Mouse (Mus musculus): ENCODE measurements around the gene Efnb2. TPM values are rescaled to one million over a fixed set of nuclear protein-coding genes. Genes with fewer than 3 reads are reported as not detected.

Gene Efnb2
- polyA plus RNA-seq, 1 experiment from 2014 or later: 0.67 TPM

DNA sequence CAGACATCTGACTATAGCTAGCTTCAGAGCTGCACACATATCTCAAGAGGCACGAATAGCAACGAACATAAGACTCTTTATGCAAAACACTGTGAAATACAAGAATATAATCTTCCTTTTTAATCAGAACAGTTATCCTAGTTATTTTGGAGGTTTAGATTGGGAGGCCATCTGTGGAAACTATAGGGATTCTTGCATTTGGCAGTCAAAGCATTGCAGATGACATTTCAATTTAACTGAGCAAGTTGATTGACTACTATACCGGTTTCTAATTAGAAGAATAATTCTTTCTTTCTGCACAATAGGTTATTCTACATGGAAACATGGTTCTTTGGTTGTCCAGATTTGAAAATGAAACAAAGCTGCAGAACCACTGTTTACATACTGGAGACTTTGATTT, 38.6 kb downstream of the Efnb2 start:
- Histone ChIP-seq H3K27ac (ENCODE audit: low read length) (no peak overlapping the region), H3K4me1 (ENCODE audit: control insufficient read depth, low read depth, low read length) (no peaks in the 10 kb centered on the region), H3K9me3 (replicated peaks; ENCODE audit: control insufficient read depth, low read length) (no peaks in the 10 kb centered on the region), H3K4me3 (ENCODE audit: low read depth, low read length) (no peak overlapping the region), H3K9ac (ENCODE audit: low read depth, low read length) (no peak overlapping the region), H3K27me3 (ENCODE audit: control insufficient read depth, insufficient read depth, low read depth, low read length) (no peaks in the 10 kb centered on the region), H3K36me3 (ENCODE audit: control insufficient read depth, insufficient read depth) (no peaks in the 10 kb centered on the region), H3K4me2 (ENCODE audit: low read depth, low read length) (no peak overlapping the region)
- WGBS (ENCODE audit: insufficient replicate concordance): 71% methylated on average over 3 of the region's 3 CpGs
- no peak for ATAC-seq (ENCODE audit: low read depth)

DNA sequence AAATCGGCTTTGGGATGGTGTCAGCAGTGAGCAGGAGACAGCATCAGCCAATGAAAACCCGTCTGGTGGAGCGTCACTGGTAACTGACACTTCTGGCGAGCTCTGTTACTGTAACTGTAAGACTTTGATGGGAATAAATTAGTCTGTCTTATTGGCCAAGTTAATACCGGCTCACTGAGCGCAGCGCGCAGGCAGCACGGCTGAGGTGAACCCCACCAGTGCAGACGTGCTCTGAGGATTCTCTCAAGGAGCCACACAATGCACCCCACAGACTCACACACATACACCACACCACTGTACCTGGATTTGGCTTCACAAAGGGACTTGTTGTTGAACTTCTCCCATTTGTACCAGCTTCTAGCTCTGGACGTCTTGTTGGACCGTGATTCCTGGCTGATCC, 39.0 kb downstream of the Efnb2 start:
- no peaks in the 10 kb centered on the region for H3K36me3 ChIP-seq (ENCODE audit: control insufficient read depth, insufficient read depth)
- H3K9ac ChIP-seq (ENCODE audit: low read depth, low read length): no peak overlapping the region
- H3K4me3 ChIP-seq (ENCODE audit: low read depth, low read length): no peak overlapping the region
- WGBS (ENCODE audit: insufficient replicate concordance): 79% methylated on average over 12 of the region's 12 CpGs
- H3K27ac ChIP-seq (ENCODE audit: low read length): no peak overlapping the region
- no peak overlapping the region for H3K4me2 ChIP-seq (ENCODE audit: low read depth, low read length)
- H3K9me3 ChIP-seq (replicated peaks; ENCODE audit: control insufficient read depth, low read length): no peaks in the 10 kb centered on the region
- no peak for ATAC-seq (ENCODE audit: low read depth)
- no peaks in the 10 kb centered on the region for H3K4me1 ChIP-seq (ENCODE audit: control insufficient read depth, low read depth, low read length)
- H3K27me3 ChIP-seq (ENCODE audit: control insufficient read depth, insufficient read depth, low read depth, low read length): no peaks in the 10 kb centered on the region

DNA sequence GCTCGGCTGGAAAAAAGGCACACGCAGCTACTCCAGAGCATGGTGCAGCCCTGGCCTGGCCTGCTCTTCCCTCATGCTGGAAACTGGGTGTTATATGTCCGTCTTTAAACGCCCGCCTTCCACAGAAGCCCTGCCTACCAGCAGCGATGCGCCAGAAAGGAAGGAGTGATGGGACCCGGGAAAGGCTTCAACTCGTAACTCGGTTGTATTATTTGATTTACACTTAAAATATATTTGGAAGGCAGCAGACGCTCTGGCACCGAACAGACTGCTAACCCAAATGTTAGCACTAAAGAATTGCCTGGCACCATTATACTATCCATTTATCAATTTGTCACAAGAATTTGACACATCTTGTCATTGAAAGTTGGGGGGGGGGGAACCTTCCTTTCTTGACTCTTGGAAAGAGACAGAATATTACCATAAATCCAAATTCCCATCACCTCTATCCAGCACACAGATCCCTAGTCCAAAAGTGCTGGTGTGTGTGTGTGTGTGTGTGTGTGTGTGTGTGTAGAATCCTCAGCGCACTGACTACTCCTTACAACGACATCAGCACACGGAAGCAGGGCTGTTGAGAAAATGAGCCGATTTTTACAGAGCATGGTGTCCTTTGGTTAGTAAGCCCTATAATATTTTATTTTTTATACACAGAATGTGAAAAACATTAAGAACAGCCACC, 39.7 kb downstream of the Efnb2 start:
- Histone ChIP-seq H3K9me3 (replicated peaks; ENCODE audit: control insufficient read depth, low read length) (no peaks in the 10 kb centered on the region), H3K4me2 (ENCODE audit: low read depth, low read length) (no peak overlapping the region), H3K4me1 (ENCODE audit: control insufficient read depth, low read depth, low read length) (no peaks in the 10 kb centered on the region), H3K27me3 (ENCODE audit: control insufficient read depth, insufficient read depth, low read depth, low read length) (no peaks in the 10 kb centered on the region), H3K9ac (ENCODE audit: low read depth, low read length) (no peak overlapping the region), H3K36me3 (ENCODE audit: control insufficient read depth, insufficient read depth) (no peaks in the 10 kb centered on the region), H3K27ac (ENCODE audit: low read length) (no peak overlapping the region), H3K4me3 (ENCODE audit: low read depth, low read length) (no peak overlapping the region)
- no peak for ATAC-seq (ENCODE audit: low read depth)
- WGBS (ENCODE audit: insufficient replicate concordance): 75% methylated on average over 16 of the region's 16 CpGs

DNA sequence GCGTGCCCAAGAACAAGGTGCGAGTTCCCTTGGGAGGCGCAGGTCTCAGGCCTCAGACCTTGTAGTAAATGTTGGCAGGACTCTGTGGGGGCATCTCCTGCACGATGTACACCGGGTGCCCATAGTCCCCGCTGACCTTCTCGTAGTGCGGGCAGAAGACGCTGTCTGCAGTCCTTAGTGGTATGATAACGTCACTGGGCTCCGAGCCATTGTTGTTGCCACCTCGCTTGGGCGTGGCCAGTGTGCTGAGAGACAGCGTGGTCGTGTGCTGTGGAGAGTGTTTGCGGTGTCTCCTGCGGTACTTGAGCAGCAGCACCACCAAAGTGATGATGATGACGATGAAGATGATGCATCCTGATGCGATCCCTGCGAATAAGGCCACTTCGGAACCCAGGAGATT, 40.5 kb downstream of the Efnb2 start:
- no peak for ATAC-seq (ENCODE audit: low read depth)
- 79% methylated on average over 21 of the region's 21 CpGs for WGBS (ENCODE audit: insufficient replicate concordance)

DNA sequence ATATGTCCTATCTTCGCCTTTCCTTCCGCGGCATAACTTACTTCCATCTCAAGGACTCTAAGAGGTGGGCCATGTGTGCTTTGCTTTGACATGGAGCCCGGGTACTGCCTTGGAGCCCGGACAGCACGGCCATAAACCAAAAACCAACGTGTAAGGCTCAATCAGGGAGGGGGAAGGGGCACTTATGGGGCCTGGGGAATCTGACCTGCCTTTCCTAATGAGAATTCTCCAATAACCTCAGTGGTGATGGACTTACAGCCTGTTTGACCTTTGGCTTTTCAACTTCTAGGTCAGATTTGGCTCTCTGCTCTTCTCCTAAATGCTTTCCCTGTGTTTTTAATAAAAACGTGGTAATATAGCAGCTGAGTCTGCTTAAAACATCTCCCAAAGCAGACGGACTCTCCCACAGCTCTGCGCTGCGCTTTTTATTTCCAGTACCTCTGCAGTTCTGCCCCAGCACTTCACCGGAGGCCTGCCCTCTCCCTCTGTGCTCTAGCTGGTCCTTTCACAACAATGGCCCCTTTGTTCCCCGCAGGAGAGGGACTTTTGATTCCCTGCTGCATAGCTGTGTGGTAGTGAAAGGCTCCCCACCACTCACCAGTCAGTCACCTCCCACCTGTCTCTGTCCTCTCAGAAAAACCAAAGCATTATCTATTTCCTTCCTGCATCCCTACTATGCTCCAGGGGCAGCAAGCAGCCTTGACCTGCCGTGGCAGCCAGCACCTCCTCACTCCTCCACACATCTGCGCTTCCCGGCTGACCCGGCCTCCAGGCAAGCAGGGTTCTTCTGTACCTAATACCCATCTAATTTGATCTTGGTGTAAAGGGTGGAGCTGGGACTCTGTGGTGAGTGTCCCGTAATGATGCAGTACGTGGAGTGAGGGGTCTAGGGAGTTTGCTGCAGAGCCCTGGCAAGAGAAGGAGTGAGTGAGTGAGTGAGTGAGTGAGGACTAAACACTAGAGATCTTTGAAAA, 41.5 kb downstream of the Efnb2 start:
- no peaks in the 10 kb centered on the region for H3K27me3 ChIP-seq (ENCODE audit: control insufficient read depth, insufficient read depth, low read depth, low read length)
- no peak overlapping the region for H3K27ac ChIP-seq (ENCODE audit: low read length)
- H3K4me3 ChIP-seq (ENCODE audit: low read depth, low read length): no peak overlapping the region
- H3K9me3 ChIP-seq (replicated peaks; ENCODE audit: control insufficient read depth, low read length): no peaks in the 10 kb centered on the region
- WGBS (ENCODE audit: insufficient replicate concordance): 68% methylated on average over 19 of the region's 19 CpGs
- no peak for ATAC-seq (ENCODE audit: low read depth)
- no peaks in the 10 kb centered on the region for H3K4me1 ChIP-seq (ENCODE audit: control insufficient read depth, low read depth, low read length)
- H3K36me3 ChIP-seq (ENCODE audit: control insufficient read depth, insufficient read depth): no peaks in the 10 kb centered on the region
- no peak overlapping the region for H3K4me2 ChIP-seq (ENCODE audit: low read depth, low read length)
- H3K9ac ChIP-seq (ENCODE audit: low read depth, low read length): no peak overlapping the region

More for the DNA sequence above, 40.5 kb downstream of the Efnb2 start:
- H3K9me3 ChIP-seq (replicated peaks; ENCODE audit: control insufficient read depth, low read length): no peaks in the 10 kb centered on the region
- H3K36me3 ChIP-seq (ENCODE audit: control insufficient read depth, insufficient read depth): no peaks in the 10 kb centered on the region
- no peaks in the 10 kb centered on the region for H3K27me3 ChIP-seq (ENCODE audit: control insufficient read depth, insufficient read depth, low read depth, low read length)
- H3K4me2 ChIP-seq (ENCODE audit: low read depth, low read length): no peak overlapping the region
- H3K9ac ChIP-seq (ENCODE audit: low read depth, low read length): no peak overlapping the region
- H3K4me1 ChIP-seq (ENCODE audit: control insufficient read depth, low read depth, low read length): no peaks in the 10 kb centered on the region
- H3K4me3 ChIP-seq (ENCODE audit: low read depth, low read length): no peak overlapping the region
- H3K27ac ChIP-seq (ENCODE audit: low read length): no peak overlapping the region

DNA sequence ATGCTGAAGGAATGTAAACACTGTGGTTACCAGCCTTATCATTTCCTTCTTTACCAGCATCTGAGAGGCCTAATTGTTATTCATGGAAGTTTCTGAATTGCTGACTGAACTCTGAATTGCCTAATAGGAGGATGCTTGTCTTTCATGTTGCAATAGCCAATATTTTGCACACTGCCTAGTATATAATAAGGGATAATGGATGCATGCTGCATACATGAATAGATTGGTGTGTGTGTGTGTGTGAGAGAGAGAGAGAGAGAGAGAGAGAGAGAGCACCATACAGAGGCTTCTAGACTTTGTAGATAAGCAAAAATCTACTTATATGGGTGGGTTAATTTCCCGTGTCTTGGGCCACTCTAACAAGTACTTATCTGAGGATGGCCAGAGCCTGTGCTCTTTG, 47.2 kb downstream of the Efnb2 start:
- ATAC-seq (ENCODE audit: low read depth): no peak
- no peaks in the 10 kb centered on the region for H3K4me1 ChIP-seq (ENCODE audit: control insufficient read depth, low read depth, low read length)
- 13% methylated on average over 1 of the region's 1 CpGs for WGBS (ENCODE audit: insufficient replicate concordance)

DNA sequence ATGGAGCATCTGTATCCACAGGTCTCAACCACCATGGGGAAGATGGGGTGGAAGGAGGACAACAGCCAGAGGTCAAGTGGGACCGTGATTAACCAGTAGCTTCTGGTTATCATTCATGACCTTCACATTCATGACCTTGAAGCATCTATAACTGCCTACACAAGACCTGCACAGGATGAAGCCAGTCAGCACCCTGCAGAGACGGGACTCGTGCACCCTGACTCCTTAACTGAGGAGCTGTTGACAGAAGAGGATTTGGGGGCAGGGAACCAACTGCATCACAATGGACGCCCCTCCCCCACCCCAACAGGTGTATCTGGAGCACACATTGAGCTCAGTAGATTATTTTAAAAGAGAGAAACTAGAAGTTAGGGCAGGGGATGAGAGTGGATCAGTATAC, 49.1 kb downstream of the Efnb2 start:
- Histone ChIP-seq H3K9ac (ENCODE audit: low read depth, low read length) (no peak overlapping the region), H3K36me3 (ENCODE audit: control insufficient read depth, insufficient read depth) (no peaks in the 10 kb centered on the region), H3K4me3 (ENCODE audit: low read depth, low read length) (no peak overlapping the region), H3K27me3 (ENCODE audit: control insufficient read depth, insufficient read depth, low read depth, low read length) (no peaks in the 10 kb centered on the region), H3K27ac (ENCODE audit: low read length) (no peak overlapping the region), H3K4me2 (ENCODE audit: low read depth, low read length) (no peak overlapping the region), H3K4me1 (ENCODE audit: control insufficient read depth, low read depth, low read length) (no peaks in the 10 kb centered on the region), H3K9me3 (replicated peaks; ENCODE audit: control insufficient read depth, low read length) (no peaks in the 10 kb centered on the region)
- no peak for ATAC-seq (ENCODE audit: low read depth)
- WGBS (ENCODE audit: insufficient replicate concordance): 64% methylated on average over 4 of the region's 4 CpGs

More for the DNA sequence above, 47.2 kb downstream of the Efnb2 start:
- Histone ChIP-seq H3K9me3 (replicated peaks; ENCODE audit: control insufficient read depth, low read length) (no peaks in the 10 kb centered on the region), H3K27me3 (ENCODE audit: control insufficient read depth, insufficient read depth, low read depth, low read length) (no peaks in the 10 kb centered on the region), H3K4me2 (ENCODE audit: low read depth, low read length) (no peak overlapping the region), H3K36me3 (ENCODE audit: control insufficient read depth, insufficient read depth) (no peaks in the 10 kb centered on the region), H3K9ac (ENCODE audit: low read depth, low read length) (no peak overlapping the region), H3K4me3 (ENCODE audit: low read depth, low read length) (no peak overlapping the region), H3K27ac (ENCODE audit: low read length) (no peak overlapping the region)

DNA sequence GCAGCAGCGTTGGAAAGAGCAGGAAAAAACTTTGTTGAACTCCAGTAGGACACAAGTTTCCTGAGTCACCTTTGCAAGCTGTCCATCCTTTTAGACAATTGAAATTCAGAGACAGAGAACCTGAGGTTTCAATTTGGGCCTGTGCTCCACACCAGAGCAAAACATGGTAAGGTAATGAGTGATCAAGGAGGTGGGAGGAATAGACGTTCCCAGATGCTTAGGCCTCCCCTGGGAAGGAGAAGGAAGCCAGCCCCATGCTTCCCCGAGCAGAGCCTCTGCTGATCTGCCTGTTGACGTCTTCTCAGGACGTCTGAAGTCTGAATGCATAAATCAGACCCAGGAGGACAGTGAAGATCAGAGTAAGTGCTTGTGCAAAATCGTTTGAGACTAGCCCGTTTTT, 51.3 kb downstream of the Efnb2 start:
- H3K27ac ChIP-seq (ENCODE audit: low read length): no peak overlapping the region
- no peaks in the 10 kb centered on the region for H3K27me3 ChIP-seq (ENCODE audit: control insufficient read depth, insufficient read depth, low read depth, low read length)
- H3K36me3 ChIP-seq (ENCODE audit: control insufficient read depth, insufficient read depth): no peaks in the 10 kb centered on the region
- H3K4me2 ChIP-seq (ENCODE audit: low read depth, low read length): no peak overlapping the region
- no peak overlapping the region for H3K4me3 ChIP-seq (ENCODE audit: low read depth, low read length)
- H3K4me1 ChIP-seq (ENCODE audit: control insufficient read depth, low read depth, low read length): no peaks in the 10 kb centered on the region
- H3K9me3 ChIP-seq (replicated peaks; ENCODE audit: control insufficient read depth, low read length): no peaks in the 10 kb centered on the region
- WGBS (ENCODE audit: insufficient replicate concordance): 23% methylated on average over 7 of the region's 7 CpGs
- no peak overlapping the region for H3K9ac ChIP-seq (ENCODE audit: low read depth, low read length)
- ATAC-seq (ENCODE audit: low read depth): no peak

DNA sequence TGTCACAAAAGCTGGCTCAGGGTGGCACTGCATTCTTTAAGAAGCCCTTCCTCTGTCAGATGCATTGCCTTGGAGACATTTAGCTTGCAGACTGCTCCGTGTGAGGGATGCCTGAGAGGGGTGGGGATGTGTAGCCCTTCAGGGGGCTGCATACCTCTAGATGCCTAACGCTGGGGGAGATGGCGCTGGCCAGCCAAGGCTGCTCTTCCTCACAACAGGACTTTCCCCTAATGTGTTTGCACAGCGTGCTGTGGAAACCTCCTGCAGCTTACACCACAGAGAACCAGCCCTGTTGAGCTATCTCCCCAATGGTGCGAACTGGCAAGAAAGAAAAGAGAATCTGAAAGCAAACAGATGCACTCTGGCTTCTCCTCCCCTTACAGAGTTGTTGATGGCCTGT, 51.9 kb downstream of the Efnb2 start:
- no peak overlapping the region for H3K4me3 ChIP-seq (ENCODE audit: low read depth, low read length)
- H3K4me2 ChIP-seq (ENCODE audit: low read depth, low read length): no peak overlapping the region
- no peak overlapping the region for H3K27ac ChIP-seq (ENCODE audit: low read length)
- no peaks in the 10 kb centered on the region for H3K36me3 ChIP-seq (ENCODE audit: control insufficient read depth, insufficient read depth)
- no peak overlapping the region for H3K9ac ChIP-seq (ENCODE audit: low read depth, low read length)
- H3K27me3 ChIP-seq (ENCODE audit: control insufficient read depth, insufficient read depth, low read depth, low read length): no peaks in the 10 kb centered on the region
- no peaks in the 10 kb centered on the region for H3K4me1 ChIP-seq (ENCODE audit: control insufficient read depth, low read depth, low read length)
- ATAC-seq (ENCODE audit: low read depth): no peak
- WGBS (ENCODE audit: insufficient replicate concordance): 40% methylated on average over 5 of the region's 5 CpGs
- no peaks in the 10 kb centered on the region for H3K9me3 ChIP-seq (replicated peaks; ENCODE audit: control insufficient read depth, low read length)

Measured in liver, embryonic 16.5 days (tissue).